Mouse (Mus musculus) ES-E14 (cell line): ENCODE measurements around the gene Unk.

Experiments used
- CHD2 ChIP-seq: IDR thresholded peaks from 2 replicates; pipeline ENCODE4 v1.6.1; 2014; ENCODE audit warnings: mild to moderate bottlenecking, low read depth, low read length, inconsistent platforms
- HCFC1 ChIP-seq: IDR thresholded peaks from 2 replicates; pipeline ENCODE4 v1.6.1; 2012; ENCODE audit warnings: low read length, inconsistent platforms, borderline replicate concordance; ENCODE audit not compliant: insufficient read depth
- ZC3H11A ChIP-seq: IDR thresholded peaks from 2 replicates; pipeline ENCODE4 v1.6.1; 2012; ENCODE audit warnings: low read depth, mild to moderate bottlenecking, inconsistent platforms, low read length, borderline replicate concordance
- ZNF384 ChIP-seq: IDR thresholded peaks from 2 replicates; pipeline ENCODE4 v1.6.1; 2012; ENCODE audit warnings: low read depth, low read length, inconsistent platforms

- TF ChIP-seq ZNF384 (no peak), ZC3H11A (no peak), CHD2 (no peak), HCFC1 (no peak)
Measured at GRCm38 (mm10) chr11:116076836-116077235, 46.7 kb downstream of the Unk start.
